Mouse (Mus musculus) layer of hippocampus, adult 18-20 months (tissue): ENCODE measurements around the gene Gprc5c. TPM values are rescaled to one million over a fixed set of nuclear protein-coding genes. Genes with fewer than 3 reads are reported as not detected.
A peak's percentile ranks its signal among the peaks of the same experiment; 100 is the strongest.

Experiments
- DNase-seq, 2 experiments: peaks; one replicate each; pipeline ENCODE4 v3.0.0; 2022; ENCODE audit warnings: low spot score in 2 of 2
- long read RNA-seq: library from polyadenylated mRNA; stranded (forward); transcript quantifications from one replicate; pipeline ENCODE4 v2.0.0, GENCODE M21; 2021
- total RNA-seq, 2 experiments: library from RNA; stranded (reverse); gene quantifications; 2 replicates each; pipeline ENCODE4 v1.2.3; 2021

The Gprc5c gene
- total RNA-seq: 1 to 10 TPM; 3.3 to 3.7 TPM
- long read RNA-seq, partial matches to known transcripts: 0 of 1 reads
- long read RNA-seq, other reads (novel, unspliced or antisense): 0 of 1 reads

DNA sequence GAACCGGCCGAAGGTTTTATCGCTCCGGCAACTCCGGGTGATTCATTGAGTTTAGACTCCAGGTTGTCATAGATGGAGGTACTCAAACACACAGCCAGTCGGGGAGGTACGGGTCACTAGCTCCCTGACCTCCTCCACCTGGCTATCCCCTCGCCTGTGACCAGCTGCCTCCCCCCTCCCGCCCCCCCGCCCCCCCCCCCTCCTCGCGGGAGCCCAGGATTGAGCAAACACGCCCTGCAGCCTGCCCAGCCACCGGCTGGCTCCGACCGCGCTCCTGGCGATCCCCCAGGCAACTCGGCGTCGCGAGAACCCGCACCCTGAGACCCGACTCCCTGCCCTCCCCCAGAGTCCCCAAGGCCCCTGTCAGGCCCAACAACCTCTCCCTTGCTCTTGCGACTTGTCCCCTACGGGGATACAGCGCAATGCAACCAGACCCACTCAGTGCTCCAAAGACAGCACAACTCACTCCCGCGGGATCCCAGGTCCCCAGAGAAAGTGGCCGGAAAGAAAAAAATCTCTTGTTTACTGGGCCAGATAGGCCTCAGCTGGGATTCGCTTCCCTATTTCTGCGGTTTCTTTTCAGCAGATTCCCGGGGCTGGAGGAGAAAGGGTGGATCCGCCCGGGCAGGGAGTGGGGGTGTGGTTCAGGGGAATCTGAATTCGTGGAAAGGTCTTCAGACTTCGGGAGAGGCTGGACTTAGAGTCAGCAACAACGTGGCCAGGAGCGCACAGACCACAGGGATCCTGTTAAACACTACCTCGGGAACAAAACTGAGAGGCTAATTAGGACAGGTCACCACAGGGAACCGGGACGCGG, at the start of gene Gprc5c:
Gene Gprc5c (plus strand): TSS at position 701 of the 817 bp plus-strand sequence.
- no peak for DNase-seq

GRCm38 (mm10) chr11:114801906-114802305, 49.0 kb upstream of the Gprc5c start:
- no peak for DNase-seq

DNA sequence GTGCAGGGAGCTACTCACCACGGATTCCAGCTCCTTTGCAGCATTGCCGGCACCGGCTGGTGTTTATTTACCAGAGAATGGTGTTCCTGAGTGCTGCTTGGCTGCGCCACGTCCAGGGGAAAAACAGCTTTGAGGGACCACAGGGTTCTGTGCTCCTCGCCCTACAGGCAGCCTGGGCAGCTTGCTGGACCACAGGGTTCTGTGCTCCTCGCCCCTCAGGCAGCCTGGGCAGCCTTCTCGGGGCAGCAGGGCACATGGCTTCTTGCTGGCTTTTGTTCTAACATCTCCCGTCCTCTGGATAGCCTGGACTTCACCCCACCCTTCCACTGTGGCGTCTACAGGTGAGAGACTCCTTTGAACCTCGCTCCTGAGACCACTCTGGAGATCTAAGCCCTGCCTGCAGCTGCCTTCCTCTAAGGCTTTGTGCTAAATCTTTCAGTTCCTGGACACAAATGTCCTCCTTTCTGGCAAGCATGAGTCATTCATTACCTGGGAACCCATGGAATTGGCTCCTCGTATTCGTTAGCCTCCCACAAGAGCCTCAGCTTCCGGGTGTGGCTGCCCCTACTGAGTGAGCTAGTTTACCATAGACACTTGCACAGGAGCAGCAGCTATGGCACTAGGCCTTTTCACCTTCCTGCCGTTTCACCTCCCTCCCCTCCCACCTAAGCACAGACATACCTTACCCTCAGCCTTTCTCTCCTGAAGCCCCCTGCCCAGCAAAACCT, 48.2 kb upstream of the Gprc5c start:
- DNase-seq: no peak

GRCm38 (mm10) chr11:114803990-114804389, 47.0 kb upstream of the Gprc5c start:
- no peak for DNase-seq

- no peak for DNase-seq
These were observed 43.9 kb upstream of the Gprc5c start for GRCm38 (mm10) chr11:114807025-114807424.

DNA sequence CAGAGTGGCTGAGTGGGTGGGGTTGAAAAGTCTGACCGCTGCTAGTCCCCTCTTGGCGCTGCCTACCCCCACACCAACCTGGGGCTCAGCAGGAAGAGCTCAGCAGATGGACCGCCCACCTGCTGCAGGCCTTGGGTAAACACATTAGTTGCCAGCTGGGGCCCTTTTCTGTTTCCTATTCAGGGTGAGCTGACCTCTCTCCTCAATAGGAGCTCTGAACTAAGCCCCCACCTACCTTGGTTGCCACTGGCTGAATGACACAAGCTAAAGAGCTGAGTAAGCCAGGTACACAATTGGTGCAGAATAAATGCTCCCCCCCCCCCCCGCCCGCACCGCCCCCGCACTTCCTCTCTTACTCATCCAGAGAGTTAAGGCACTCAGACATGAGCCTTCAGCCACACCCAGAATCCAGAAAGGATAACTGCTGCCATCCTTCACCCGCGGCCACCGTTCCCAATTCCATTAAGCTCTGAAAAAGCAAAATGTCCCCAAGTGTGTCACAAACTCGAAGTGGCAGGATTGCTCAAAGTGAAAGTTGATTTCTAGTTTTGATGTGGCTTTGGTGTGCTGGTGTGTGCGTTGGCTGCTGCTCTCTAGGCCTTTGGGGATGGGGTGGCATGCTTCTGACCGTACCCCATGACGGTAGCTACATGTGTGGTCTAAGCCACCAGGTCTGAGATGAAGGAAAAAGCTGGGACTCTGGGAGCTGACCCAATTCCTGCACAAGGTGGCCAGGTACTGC, 43.1 kb upstream of the Gprc5c start:
- DNase-seq: no peak

DNA sequence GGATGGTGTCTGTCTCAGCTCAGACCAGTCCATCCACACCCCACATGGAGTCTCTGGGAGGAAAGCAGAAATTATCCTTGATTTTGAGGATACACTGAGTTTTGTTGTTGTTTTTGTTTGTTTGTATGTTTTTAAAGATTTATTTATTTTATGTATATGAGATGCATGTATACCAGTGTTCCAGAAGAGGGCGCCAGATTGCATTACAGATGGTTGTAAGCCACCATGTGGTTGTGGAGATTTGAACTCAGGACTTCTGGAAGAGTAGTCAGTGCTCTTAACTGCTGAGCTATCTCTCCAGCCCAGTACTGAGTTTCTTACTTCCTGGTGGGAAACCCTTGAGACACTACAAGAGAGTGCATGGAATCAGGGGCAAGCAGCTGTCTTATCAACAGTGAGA, 41.6 kb upstream of the Gprc5c start:
- DNase-seq: no peak

DNA sequence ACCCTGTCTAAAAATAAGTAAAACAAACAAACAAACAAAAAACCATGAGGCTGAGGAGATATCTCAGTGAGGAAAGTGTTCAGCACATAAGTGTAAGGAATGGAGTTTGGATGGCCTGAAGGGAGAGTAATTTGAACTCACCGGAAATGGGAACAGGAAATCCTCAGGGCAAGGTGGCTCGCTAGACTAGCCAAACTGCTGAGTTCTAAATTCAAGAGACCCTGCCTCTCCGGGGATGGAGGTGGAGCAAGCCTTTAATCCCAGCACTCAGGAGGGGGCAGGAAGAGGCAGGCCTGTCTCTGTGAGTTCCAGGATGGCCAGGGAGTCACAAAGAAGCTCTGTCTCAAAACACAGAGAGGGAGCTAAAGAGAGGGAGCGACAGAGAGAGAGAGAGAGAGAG, 40.6 kb upstream of the Gprc5c start:
- no peak for DNase-seq

- DNase-seq: peak; percentile 81 to 95
These were observed 38.2 kb upstream of the Gprc5c start for GRCm38 (mm10) chr11:114812731-114813240.

DNA sequence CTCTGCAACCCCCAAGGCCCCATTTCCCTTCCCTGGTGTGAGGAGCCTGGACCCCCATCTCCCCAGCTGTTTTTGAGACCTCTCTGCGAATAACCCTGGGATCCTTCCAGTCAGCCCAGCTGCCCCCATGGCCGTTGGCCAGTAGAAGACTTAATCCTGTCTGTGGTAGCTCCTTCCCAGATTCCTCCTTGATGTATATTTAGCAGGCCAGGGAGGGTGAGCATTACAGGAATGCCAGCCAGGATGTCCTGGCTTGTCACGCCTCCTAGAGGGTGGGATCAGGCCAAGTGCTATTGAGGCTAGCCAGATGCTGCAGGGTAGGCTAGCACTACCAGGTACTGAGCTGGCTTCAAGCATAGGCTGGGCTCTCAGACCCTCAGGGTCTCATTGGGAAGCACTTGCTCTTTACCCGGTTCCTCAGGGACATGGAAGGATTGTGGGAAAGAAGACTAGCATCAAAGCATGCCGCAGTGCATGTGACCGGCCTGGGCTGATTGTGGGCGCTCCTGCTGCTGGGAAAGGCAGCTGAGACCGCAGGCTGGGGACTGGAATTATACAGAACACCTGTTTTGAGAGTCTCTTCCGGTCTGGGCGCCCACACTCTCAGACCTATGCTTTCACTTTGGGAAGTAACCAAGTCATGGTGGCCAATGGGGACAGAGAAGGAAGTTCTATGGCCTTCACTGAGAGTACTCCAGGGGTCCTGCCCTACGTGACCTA, 35.9 kb upstream of the Gprc5c start:
- DNase-seq: no peak

- no peak for DNase-seq
These were observed 34.0 kb upstream of the Gprc5c start for GRCm38 (mm10) chr11:114816934-114817333.

DNA sequence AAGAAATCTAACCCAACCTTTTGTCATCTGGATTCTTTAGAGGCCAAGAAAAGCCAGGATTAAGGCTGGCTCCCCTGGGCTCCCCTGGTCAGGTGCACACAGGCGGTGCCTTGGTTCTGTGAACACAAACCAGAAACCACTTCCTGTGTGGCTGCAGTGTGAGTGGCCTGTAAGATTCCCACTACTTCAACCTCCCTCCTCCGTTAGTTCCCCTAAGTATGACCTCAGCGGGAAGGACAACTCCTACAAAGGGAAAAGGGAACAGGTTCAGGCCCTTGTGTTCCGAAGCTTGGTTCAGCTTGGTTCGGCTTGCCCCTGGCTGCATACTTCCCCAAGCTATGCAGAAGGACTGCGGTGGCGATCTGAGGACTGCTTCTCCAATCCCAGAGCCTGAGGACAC, 32.8 kb upstream of the Gprc5c start:
- DNase-seq: no peak

DNA sequence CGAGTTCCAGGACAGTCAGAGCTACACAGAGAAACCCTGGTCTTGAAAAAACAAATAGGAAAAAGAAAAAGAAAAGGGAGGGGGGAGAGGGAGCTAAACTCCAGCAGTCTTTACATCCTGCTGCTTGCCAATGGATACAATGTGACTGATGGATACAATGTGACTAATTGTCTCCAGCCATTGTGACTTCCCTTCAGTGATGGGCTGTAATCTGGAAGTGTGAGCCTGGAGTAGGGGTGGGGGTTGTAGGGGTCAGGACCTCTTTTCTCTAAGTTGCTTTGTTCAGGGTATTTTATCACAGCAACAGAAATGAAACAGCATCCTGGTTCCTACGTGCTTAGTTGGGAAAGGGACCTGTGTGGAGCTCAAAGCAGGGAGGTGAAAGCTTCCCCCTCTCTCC, 31.8 kb upstream of the Gprc5c start:
- DNase-seq: no peak

DNA sequence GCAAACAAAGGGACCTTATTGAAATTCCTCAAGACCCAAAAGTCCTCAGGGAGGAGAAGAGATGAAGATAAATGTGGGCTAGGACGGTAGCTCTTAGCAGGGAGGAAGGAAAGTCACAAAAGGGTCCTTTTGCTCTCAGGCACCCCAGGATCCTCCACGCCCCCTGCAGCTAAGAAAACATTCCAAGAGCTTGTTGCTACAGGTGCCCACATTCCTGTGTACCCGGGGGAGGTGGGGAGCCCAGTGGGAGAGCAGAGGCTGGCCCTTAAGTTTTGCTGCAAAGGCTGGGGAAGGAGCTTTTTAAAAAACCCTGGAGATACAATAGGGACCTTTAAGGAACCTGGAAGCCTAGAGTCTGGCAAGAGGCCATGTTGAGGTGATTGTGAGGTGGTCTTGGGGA, 30.5 kb upstream of the Gprc5c start:
- no peak for DNase-seq

DNA sequence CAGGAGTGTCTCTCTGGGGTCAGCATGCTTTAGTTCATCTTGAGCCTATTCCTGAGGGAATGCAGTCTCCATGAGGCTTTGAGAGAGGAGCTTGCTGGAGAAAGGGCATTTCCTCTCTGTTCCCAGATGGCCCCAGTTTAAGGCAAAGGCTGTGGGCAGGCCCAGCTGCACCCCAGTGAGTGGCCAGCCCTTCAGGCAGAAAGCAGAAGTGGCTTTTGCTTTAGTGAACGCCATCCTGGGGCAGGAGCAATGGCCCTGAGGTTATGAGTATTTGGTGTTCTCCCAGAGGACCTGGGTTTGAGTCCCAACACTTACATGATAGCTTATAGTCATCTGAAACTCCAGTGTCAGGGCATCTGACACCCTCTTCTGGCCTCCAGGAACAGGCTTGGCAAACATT, 29.6 kb upstream of the Gprc5c start:
- no peak for DNase-seq

GRCm38 (mm10) chr11:114822727-114823126, 28.2 kb upstream of the Gprc5c start:
- peak; percentile 82 to 92 for DNase-seq

- no peak for DNase-seq
These were observed 27.7 kb upstream of the Gprc5c start for GRCm38 (mm10) chr11:114823199-114823725.

- no peak for DNase-seq
These were observed 24.3 kb upstream of the Gprc5c start for GRCm38 (mm10) chr11:114826686-114827085.

DNA sequence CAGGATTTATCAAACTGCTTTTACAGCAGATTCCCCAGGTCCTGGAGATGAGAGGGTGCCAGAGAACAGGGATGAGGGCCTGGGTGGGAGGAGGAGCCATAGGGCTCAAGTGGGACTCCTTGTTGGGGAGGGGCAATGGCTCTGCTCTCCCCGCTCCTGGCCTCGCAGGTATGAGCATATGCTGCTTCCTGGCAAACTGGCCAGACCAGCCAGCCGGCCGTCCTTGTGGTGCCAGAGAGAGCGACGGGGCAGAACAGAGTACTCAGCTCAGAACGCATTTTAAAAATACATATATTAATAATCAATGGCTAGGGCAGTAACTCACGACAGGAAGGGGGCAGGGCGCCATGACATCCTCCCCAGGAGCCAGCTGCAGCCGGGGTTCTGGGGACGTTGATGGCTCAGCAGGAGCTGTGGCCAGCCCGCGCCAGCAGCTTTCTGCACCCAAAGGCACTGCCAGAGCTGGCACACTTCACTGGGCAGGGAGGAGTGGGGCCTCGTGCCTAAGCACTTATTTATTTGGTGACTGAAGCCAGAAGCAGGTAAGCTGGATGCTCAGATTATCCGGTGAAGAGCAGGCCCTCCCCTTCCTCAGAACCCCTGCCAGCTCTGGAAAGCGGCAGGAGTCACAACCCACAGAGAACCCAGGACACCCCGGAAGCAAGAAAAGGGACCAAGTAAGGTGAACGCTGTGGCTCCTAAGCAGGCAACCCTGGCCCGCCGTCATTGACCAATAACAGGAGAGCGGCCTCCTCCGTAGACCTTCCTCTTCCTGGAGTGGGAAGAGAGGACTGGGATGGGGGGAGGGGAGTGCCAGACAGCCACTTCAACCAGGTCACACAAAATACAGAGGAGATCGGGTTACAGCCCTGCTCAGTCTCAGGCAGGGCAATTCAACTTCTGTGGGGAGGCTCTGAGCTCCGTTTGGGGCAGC, 21.2 kb upstream of the Gprc5c start:
- DNase-seq: no peak

DNA sequence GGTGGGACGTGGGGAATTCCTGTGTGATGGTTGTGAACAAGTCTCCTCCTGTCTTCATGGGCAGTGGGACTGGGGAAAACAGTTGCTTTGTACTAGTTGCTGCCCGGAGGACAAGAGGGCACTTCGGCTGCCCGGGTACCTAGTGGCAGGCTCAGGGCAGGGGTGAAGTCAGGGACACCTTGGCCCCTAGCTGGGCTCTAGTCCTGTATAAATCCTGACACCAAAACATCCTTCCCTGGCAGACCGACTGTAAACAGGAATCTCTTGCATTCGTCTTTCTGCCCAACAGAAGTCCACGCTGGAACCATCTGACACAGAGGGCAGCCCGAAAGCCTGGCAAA, 20.5 kb upstream of the Gprc5c start:
- no peak for DNase-seq
